Mouse (Mus musculus) embryo, embryonic 10 days (tissue): ENCODE data around the gene Rapgef5.
"Not testable (repeated sequence)": the region's sequence is repeated elsewhere in the genome, so short reads cannot be mapped to it uniquely, and the experiment has no call there.

Experiments
- DNase-seq: peaks from one replicate; pipeline ENCODE4 v3.0.0-alpha.2; 2015; ENCODE audit warnings: low spot score

Gene Rapgef5

GRCm38 (mm10) chr12:117770211-117770610 lies 253.9 kb downstream of the Rapgef5 start:
- DNase-seq = no peak

GRCm38 (mm10) chr12:117771156-117771555 lies 254.9 kb downstream of the Rapgef5 start:
- DNase-seq = no peak

GRCm38 (mm10) chr12:117772638-117773037 lies 256.4 kb downstream of the Rapgef5 start:
- DNase-seq = peak; percentile 84

- DNase-seq = no peak
Measured at GRCm38 (mm10) chr12:117776841-117777240, 260.6 kb downstream of the Rapgef5 start.

- DNase-seq = no peak
Measured at GRCm38 (mm10) chr12:117781360-117781759, 265.1 kb downstream of the Rapgef5 start.

GRCm38 (mm10) chr12:117783426-117783825 lies 267.1 kb downstream of the Rapgef5 start:
- no peak for DNase-seq

GRCm38 (mm10) chr12:117786621-117787020 lies 270.3 kb downstream of the Rapgef5 start:
- no peak for DNase-seq

- peak; percentile 40 for DNase-seq
Measured at GRCm38 (mm10) chr12:117788513-117789011, 272.3 kb downstream of the Rapgef5 start.

GRCm38 (mm10) chr12:117789017-117789416 lies 272.7 kb downstream of the Rapgef5 start:
- no peak for DNase-seq

- no peak for DNase-seq
Measured at GRCm38 (mm10) chr12:117795303-117795702, 279.0 kb downstream of the Rapgef5 start.

- DNase-seq = not testable (repeated sequence)
Measured at GRCm38 (mm10) chr12:117803989-117804388, 287.7 kb downstream of the Rapgef5 start, which contains the start of gene Cdca7l. Cdca7l (plus strand) TSS chr12:117804289.

- no peak for DNase-seq
Measured at GRCm38 (mm10) chr12:117805576-117805975, 289.3 kb downstream of the Rapgef5 start.

GRCm38 (mm10) chr12:117806007-117806451 lies 289.8 kb downstream of the Rapgef5 start:
- peak; percentile 48 for DNase-seq

GRCm38 (mm10) chr12:117806470-117806869 lies 290.2 kb downstream of the Rapgef5 start:
- no peak for DNase-seq

GRCm38 (mm10) chr12:117807637-117808036 lies 291.4 kb downstream of the Rapgef5 start:
- peak; percentile 64 for DNase-seq

GRCm38 (mm10) chr12:117808355-117809326 lies 292.4 kb downstream of the Rapgef5 start:
- DNase-seq = peak; percentile 64
